Mouse (Mus musculus) brain, adult 2 months (tissue): ENCODE measurements around the gene Gm29423.
"Not testable (repeated sequence)": the region's sequence is repeated elsewhere in the genome, so short reads cannot be mapped to it uniquely, and the experiment has no call there.

Experiments used
- DNase-seq: peaks from one replicate; pipeline ENCODE4 v3.0.0; 2011; ENCODE audit warnings: low read depth, low spot score

Gm29423 gene

GRCm38 (mm10) chrY:70303187-70303586, at the start of gene Gm29423, which contains the start of gene Gm29644:
TSS of gene Gm29423 (minus strand) at chrY:70303287.
TSS of gene Gm29644 (minus strand) at chrY:70303343.
- not testable (repeated sequence) for DNase-seq

GRCm38 (mm10) chrY:70273542-70273941, 29.5 kb downstream of the Gm29423 start, which contains the start of gene Gm21118:
TSS of gene Gm21118 (minus strand) at chrY:70273642.
- not testable (repeated sequence) for DNase-seq
